Mouse (Mus musculus): ENCODE measurements around the gene Rbms2.

Rbms2 gene

DNA sequence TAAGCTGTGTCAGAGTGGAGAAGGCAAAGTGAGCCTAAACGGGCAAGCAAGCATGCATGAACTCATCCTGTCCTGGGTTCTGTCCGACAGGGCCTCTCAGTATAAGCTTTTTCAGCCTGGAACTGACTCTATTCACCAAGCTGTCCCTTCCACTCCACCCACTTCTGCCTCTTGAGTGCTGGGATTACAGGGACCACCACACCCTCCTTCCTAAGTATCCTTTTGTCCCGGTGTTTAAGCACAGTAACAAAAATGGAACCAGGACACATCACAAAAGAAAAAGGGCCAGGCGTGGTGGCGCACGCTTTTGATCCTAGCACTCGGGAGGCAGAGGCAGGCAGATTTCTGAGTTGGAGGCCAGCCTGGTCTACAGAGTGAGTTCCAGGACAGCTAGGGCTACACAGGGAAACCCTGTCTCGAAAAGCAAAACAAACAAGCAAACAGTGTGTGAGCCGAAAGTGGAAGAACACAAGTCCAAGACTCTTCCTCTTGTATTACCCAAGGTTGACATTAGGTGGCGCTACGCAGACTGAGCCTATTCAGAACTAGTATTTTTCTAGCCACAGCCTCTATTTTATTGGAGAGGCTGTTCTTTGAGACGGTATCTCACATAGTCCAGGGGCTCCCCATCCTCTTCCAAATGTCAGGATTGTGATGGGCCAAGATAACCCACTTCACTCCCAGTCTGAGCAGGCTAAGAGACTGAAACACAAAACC lies 39.7 kb downstream of the Rbms2 start:
- no peak for DNase-seq (ENCODE audit: low spot score in 2 of 2)

DNA sequence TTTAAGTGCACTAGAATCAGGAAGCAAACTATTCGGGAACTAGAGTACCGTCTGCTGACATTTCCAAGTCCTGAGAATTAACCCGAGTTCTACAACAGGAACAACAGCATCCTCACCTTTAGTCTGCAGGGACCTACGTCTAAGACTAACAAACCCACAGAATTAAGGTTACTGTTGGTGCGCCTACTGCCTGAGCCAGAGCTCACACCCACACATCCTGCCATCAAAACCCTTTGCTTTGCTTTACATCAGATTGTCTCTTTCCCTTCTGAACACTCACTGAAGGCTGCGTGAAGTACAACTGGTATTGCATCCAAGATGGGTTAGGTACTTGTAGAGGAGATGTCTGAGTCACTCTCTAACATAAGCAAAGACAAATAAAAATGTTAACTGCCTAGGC lies 44.7 kb downstream of the Rbms2 start:
- no peak for DNase-seq (ENCODE audit: low spot score in 2 of 2)

DNA sequence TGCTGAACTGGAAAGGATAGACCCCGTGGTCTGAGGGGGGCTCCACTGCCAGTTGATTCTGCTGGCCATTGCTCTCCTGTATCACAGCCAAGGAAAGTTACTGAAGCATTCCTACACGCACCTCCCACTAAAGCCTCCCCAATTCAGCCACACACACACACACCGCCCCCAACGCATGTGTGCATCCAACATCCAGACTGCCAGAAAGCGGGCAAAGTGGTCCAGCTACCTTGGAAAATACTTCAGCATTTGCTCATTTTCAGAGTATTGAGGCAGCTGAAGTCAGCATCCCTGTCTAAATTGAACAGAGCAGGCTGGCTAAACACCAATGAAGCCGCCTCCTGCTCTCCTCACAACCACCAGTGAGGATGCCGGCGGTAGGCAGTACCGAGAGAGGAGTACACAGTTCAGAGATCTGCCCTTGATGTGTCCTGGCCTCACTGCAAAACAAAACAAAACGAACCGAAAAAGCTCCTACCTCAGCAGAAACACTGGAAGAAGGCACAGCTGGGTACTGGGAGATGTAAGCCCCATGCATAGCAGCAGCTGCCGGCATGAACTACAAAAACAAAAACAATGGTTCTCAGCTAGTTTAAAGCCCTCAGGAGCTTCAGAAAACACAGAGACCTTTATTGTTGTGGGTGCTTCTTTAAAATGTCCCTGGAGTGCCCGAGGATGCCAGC lies 46.3 kb downstream of the Rbms2 start:
- peak; percentile 31 to 46 for DNase-seq (ENCODE audit: low spot score in 2 of 2)

DNA sequence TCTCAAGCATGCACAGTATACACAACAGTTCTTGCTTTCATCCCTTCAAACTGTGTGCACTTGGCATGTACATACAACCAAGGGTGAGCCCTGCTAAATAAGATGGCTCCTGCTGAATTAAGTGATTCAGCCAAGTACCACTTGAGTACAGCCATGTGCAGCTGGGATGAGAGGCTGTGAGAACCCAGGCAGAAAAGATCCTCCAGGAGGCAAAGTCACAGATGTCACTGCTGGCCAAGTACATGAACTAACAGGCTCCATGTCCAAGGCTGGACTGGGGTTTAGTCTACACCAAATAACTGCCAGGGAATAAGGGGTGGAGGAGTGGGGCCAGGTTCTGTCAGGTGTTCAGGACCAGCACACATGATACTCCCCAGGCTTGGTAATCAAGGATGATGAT lies 48.3 kb downstream of the Rbms2 start:
- DNase-seq (ENCODE audit: low spot score in 2 of 2): no peak

DNA sequence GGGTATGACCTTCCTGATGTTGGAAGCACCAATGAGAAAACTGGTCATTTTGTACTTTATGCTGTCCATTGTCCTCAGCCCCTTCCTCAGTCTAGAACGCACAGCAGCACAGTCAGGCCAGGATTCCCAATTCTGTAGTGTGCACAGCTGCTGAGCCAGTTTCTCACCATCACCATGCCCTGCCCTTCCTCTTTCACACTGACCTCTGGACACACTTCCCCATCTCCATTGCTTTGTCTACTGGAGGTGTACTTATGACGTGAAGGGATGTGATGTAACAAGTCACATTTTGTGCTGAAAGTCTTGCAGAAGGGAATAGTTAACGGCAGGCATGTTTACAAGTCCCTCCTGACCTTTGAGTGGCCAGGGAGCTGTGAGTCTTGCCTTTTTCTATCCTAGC lies 48.8 kb downstream of the Rbms2 start:
- no peak for DNase-seq (ENCODE audit: low spot score in 2 of 2)

DNA sequence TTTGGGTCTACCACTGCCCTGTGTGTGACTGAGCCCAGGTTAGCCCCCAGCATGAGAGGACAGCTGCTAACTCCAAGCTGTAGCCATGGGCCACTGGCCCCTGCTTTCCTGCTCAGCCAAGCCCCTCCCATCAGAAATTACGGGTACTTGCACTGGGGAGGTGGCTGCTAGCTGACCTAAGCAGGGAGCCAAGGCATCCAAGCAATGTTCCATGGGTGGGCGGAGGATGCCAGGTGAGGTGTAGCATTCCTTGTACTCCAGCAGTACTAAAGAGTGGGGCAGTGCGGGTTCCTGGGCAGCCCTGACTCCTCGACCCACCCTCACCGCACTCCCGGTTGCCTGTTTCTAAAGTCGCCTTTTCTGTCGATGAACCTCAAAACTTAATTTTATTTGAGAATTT lies 52.0 kb downstream of the Rbms2 start:
- DNase-seq (ENCODE audit: low spot score in 2 of 2): no peak

DNA sequence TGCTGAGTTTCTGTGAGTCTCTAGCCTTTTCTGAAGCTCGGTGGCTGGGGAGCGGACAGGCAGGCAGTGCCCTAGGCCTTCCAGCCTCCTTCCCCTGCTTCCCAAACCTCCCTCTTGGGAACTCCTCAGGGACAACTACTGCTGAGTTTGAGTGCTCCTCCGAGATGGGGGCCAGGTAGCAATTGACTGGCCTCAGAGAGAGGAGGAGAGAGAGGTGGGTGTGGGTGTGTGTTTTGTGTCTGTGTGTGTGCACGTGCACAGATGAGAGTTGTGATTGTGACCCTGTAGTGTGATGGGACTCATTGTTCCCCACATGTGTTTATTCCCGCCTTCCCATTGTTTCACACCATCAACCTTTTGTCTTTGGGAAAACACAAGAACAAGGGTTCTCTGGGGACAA lies 52.6 kb downstream of the Rbms2 start:
- DNase-seq (ENCODE audit: low spot score in 2 of 2): no peak

DNA sequence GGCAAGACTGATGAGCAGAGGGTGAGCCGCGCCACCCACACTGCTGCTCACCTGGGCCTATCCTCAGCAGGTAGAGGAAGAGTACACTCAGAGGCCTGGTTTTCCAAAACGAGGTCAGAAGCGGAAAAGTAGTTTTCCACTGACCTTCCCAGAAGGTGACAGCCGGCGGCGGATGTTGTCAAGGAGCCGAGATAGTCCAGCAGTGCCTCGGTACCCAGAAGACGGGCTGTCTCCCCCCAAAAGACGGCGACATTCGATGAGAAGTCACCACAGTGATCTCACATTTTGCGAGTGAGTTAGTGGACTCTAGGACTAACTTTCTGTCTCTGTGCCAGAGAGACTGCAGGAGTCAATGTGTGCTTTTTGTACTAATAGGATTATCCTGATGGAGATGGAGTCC lies 54.1 kb downstream of the Rbms2 start:
- no peak for DNase-seq (ENCODE audit: low spot score in 2 of 2)

DNA sequence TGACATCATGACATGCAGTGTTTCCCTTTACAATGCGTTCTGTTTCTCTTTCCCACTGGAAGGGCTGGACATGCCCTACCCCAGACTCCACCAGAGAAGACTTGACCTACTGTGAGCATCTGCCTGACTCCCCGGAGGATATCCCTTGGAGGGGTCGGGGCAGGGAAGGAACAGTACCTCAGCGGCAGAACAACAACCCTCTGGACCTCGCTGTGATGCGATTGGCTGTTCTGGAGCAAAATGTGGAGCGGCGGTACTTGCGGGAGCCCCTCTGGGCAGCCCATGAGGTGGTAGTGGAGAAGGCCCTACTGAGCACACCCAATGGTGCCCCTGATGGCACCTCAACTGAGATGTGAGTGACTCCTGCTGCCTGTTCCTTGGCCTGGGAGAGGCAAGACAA lies 55.3 kb downstream of the Rbms2 start:
- DNase-seq (ENCODE audit: low spot score in 2 of 2): no peak

DNA sequence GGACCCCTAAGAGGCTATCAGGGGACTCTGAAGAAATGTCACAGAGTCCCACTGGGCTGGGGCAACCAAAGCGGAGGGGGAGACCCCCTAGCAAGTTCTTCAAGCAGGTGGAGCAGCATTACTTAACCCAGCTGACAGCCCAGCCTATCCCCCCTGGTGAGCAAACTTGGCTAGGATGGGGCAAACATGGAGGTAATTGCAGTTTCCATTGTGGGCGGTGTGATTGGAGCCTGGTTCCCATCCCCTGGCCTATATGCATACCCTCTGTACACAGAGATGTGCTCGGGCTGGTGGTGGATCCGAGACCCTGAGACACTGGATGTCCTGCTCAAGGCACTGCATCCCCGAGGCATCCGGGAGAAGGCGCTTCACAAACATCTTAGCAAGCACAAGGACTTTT lies 56.3 kb downstream of the Rbms2 start:
- no peak for DNase-seq (ENCODE audit: low spot score in 2 of 2)

DNA sequence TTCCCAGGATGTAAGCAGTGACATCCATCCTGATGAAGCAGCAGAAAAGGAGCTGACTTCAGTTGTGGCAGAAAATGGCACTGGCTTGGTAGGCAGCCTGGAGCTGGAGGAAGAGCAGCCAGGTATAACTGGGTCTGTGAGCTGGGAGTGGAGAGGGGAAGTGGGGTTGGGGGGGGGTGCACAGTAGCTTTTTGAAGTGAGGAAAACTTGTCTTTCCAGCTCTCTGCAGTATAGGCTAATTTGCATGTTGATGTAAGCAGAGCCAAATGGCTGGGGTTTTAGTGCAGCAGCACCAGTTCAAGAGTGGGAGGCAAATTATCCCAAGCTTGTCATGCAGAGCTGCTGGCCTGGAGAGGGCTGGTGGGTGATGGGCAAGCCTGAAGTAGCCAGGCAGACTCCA lies 68.9 kb downstream of the Rbms2 start:
- DNase-seq (ENCODE audit: low spot score in 2 of 2): no peak

DNA sequence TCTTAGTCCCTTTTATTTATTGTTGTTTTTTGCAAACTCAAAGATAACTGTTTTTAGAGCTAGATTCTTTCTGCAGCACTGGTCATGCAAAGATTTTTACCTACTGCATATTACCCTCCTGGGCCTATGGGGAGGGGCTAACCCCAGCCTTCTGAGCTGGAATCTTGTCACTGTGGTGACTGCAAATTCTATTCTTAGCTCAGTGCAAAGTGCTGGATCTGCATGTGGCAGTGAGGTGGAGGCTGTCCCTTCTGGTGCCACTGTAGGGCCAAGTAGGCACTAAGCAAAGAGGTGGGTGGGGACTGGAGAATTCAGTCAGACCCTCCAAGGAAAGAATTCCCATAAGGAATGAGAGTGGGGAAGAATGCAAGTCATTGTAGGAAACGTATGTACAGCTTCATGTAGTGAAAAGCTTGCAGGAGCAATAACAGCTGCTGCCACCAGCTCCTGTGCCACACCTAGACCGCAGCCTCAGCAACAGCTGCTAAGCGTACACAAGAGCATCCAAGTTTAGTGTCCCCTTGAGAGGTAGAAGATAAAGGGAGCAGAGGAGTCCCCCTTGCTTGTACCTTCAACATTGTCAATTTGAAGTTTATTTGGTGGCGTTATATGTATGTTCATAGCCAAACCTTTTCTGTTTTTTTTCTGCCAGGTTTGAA lies 69.9 kb downstream of the Rbms2 start:
- DNase-seq (ENCODE audit: low spot score in 2 of 2): no peak

DNA sequence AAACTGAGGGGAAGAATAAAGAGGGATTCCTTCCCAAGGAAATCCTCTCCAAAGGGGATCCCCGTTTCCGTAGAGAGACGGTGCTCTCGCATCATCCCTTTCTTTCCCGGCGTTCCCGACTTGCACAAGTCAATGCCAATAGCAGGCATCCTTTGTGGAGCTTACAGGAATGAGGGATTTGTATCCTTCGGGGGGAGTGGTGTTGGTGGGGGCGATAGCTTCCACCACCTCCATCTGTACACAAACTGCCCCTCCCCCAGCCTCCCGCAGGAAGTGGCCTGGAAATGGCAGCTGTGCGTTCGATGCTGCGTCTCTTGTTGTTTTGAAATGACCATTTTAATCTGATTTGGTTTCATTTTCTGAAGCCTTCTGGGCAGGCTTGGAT lies 82.5 kb downstream of the Rbms2 start:
- peak; percentile 27 to 44 for DNase-seq (ENCODE audit: low spot score in 2 of 2)

DNA sequence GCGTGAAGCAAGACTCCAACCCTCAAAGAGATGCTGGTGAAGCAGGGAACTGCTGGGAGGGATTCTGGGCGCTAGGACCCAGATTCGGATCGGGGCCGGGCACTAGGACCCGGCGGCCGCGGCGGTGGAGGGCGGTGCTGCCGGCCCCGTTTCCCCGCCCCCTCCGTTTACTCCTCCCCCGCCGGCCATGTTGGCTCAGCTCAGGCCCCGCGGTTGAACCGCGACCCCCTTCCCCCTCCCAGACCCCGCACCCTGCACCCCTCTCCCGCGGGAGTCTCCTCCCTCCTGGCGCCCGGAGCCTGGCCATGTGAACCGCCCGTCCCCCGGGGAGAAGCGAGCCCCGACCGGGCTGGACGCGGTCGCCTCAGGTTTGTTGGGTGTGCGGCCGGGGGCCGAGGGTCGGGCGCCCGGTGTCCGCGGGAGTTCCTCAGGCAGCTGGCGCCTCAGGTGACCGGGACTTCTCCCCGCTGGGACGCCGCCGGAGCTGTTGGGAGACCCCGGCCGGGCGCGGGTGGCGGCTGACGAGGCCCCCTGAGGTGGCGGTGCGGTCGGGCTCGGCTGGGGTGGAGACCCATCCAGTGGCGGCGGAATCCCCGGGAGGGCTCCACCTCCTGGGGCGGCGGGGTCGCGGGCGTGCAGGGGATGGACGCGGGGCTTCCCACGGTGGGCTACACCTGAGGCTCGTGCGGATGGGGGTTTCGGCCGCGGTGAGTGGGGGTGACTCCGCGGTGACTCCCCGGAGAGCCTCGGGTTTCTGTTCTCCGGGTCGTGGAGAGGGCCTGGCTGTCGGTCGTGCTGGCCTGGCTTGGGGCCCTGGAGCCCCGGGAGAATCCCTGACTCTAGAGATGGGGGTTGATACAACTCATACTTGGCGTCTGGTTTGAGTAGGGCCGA lies 83.2 kb downstream of the Rbms2 start:
- DNase-seq (ENCODE audit: low spot score in 2 of 2): peak; percentile 38 to 68

DNA sequence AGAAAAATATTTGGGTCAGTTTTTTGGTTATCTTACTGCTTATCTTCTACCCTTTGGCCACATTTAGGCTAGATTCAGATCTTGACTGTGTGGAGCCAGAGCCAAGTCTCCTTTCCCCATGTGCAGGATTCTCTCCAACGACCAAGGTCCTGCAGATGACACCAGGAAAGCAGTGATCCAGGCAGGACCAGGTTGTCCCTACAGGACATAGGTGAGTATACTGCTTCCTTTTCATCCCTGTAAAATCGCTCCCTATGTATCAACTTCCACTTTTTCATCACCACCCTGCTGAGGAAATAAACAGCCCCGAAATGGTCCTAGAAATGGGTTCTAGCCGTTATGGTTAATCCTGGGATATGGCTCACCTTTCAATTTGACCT lies 83.8 kb downstream of the Rbms2 start:
- no peak for DNase-seq (ENCODE audit: low spot score in 2 of 2)

DNA sequence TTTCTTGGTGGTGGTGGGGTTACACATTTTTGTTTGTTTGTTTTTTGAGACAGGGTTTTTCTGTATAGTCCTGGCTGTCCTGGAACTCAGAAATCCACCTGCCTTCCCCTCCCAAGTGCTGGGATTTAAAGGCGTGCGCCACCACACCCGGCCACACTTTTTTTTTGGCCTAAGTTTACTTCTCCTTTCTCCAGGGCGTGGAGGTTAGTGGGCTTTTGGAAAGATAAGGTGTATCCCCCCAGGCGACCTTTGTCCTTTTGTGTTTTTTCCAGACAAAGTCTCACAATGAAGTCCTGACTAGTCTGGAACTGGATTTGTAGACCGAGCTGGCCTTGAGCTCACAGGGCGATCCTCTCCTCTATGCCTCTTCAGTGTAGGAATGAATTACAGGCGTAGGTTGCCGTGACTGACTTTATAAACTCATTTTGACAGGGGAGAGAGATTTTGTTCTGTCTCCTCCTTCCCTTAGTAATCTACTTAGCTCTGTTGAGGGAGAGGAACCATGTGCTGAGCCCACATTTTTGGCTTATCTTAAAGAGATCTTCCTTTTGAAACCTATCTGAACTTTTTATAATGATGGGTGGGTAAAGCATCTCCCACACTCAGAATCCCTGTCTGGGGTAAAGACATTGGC lies 85.0 kb downstream of the Rbms2 start:
- DNase-seq (ENCODE audit: low spot score in 2 of 2): no peak

DNA sequence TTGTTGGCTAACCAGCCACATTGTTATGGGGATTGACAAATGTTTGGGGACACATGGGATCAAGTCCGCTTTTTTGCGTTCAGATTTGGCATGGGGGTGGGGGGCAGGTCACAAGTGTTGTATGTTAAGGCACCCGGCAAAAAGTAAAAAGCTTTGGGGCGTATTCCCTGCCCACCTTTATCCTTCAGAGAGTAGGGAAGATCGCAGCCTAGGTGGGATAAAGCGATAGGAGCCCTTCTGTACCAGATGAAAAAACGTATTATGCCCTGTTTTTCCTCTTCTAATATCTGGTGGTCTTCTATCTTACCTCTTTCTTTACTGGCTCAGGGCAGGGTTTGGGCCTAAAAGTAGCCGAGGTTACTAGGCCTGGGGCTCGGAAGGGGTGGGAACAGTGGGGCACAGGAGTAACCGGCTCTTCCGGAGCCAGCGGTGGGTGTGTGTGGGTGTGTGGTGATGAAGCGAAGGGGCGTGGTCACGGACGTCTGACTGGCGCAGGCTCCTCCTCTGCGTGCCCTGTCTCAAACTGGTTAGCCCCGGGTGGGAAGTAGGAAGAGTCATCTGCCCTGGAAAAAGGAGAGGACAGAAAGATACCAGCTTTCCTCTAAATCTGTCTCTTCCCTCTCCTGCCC lies 85.6 kb downstream of the Rbms2 start:
- peak; percentile 44 to 57 for DNase-seq (ENCODE audit: low spot score in 2 of 2)

DNA sequence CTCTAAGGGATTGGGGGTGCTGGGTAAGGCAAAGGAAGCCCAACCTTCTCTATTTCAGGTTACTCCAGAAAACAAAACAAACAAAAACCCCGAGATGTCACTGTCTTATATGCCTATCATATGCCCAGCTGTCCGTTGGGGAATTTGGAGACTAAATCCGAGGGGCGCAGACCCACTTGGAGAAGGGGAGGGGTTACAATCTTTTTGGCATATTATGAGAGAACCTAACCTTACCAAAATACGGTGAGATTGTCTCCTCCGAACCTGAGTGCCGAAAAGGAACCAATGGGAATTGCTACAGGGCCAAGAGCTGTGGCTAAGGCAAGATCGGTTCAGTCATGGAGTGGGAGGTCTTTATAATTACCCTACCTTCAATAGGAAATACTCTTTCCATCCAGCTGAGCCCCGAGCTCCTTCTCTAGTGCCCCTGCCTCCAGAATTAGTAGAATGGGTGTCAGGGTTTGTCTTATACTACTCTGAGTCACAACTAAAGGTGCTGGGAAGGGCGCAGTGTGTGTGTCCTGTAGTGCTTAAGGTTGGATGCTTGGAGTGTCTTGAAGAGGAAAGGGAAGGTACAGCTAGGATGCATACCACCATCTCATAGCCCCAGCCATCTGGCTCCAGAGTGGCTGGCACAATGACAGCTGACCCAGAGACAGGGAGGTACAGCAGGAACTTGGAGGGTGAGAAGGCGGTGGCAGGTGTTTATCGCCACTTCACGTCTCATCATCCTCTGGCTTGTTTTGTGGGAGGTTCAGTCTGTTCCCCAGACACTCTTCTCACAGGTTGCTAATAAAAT lies 86.4 kb downstream of the Rbms2 start:
- DNase-seq (ENCODE audit: low spot score in 2 of 2): no peak

DNA sequence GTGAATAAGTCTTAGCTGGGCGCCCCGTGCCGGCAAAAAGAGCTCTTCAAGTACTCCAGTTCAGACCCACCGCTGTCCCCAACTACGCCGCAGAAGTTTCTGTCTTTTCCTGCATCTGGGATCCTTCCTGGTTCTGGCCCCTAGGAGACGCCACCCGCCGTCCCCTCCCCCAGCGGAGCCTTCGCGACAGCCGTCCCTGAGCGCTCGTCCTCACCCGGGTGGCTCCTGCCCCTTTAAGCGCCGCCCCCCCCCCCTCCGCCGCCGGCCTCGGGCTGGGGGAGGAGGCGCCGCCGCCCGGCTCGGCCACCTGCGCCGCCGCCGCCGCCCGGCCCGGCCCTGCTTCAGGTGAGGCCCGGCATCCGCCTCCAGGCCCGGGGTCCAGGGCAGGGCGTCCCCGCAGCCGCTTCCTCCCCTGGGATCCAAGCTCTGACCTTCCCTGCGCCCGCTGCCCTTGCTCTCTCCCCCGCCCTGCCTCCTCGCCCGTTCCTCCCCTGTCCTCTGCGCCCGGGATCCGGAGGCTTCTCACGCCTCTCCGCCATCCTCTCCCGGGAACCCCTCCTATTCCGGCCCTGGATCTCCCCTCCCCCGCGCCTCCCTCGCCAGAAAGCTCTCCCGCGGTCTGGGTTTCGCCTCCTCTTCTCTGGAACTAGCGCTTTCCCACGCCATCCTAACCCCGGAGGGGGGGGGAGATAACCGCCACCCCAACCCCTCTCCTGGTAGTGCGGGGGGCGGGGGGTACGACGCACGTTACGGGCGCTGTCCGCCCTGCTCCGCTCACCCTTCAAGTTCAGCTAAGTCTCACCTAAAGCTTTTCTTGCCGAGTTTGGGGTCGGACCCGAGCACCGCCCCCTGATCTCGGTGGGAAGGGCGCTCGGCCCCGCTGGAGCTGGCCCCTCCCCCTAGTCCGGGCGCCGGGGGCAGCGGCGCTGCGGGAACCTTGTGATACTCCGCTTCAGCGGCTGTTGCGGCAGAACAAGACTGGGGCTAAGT lies 87.3 kb downstream of the Rbms2 start:
- peak; percentile 61 to 65 for DNase-seq (ENCODE audit: low spot score in 2 of 2)

All from frontal cortex, postnatal 14 days (tissue).